In the genomic region with DNA sequence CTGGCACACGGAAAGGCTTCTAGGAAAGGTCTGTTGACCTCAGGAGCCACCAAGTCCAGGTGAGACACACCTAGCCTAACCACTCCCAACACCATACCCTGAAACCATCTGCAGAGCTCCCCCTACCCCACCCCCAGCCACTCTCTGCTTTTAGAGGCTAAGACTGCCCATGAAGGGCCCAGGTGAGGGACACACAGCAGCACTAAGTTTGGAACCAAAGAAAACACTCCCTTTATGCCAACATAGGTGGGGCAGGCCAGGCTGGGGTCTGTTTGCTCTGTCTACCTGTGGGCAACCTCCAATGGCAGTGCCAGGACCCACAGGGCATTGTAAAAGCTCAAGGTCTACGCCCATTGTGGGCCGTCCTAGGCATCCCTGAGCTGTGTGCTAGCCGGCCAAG, we compare ENCODE assay signal across 35 mouse cellular contexts. TPM values are rescaled to one million over a fixed set of nuclear protein-coding genes. Genes with fewer than 3 reads are reported as not detected.
A peak's percentile ranks its signal among the peaks of the same experiment; 100 is the strongest.
DNase-seq lines count a peak whose midpoint lies in the region; ATAC-seq and TF ChIP-seq lines count a peak whose summit lies in the region.
"Had no signal": no experiment of that assay in that cellular context is flagged by ENCODE, and none has a peak within 500 bp of the region (broad histone marks: within the 10 kb centered on the region; RNA-seq: fewer than 3 reads in every experiment).

No protein-coding gene starts in this region.

- peak; percentile 53; the same call in 1 of the 2 replicates for ATAC-seq in lung, embryonic 15.5 days (ENCODE audit: borderline replicate concordance, extremely low read depth, low FRiP score, low TSS enrichment)
- 0 out of 2 replicates have a peak, but pooled peaks have one; percentile 28 for ATAC-seq in megakaryocyte-erythroid progenitor cell, adult 5-6 weeks (replicated peaks; ENCODE audit: low FRiP score, low TSS enrichment, poor library complexity, severe bottlenecking)
- ATAC-seq in stomach, postnatal 0 days (ENCODE audit: low FRiP score, low TSS enrichment), result peak; percentile 97
- no peak for ATAC-seq in forebrain, embryonic 12.5 days (ENCODE audit: low FRiP score)
- ATAC-seq: forebrain, embryonic 13.5 days; midbrain, embryonic 15.5 days had no signal

- DNase-seq in lung, postnatal 14 days, result no peak
- DNase-seq in testis, postnatal 10 days (ENCODE audit: low spot score), result no peak
- peak; percentile 91 for DNase-seq in stomach, postnatal 0 days (ENCODE audit: low spot score)
- DNase-seq in liver, result no peak
- DNase-seq: adrenal gland, postnatal 25 days; cerebellum, adult 11-12 months; cerebellum, postnatal 10 days; gastrocnemius, postnatal 10 days; heart, postnatal 4 days; kidney, adult 18-20 months; kidney, postnatal 4 days; layer of hippocampus, adult 9-11 months; right cerebral cortex, postnatal 25 days; thymus, adult 2 months; thymus, postnatal 36 days had no signal

- TF ChIP-seq CTCF in testis, adult 2 months (IDR thresholded peaks at IDR 0.05; ENCODE audit: control insufficient read depth, insufficient read depth, insufficient replicate concordance, low read depth, low read length), result no peak
- 0 out of 2 replicates have a peak, but pooled peaks have one; percentile 5 for TF ChIP-seq CTCF in stomach, postnatal 0 days (IDR thresholded peaks at IDR 0.05; ENCODE audit: low read depth)

- H3K36me3 ChIP-seq in lung, embryonic 15.5 days, result no peaks in the 10 kb centered on the region
- no peaks in the 10 kb centered on the region for H3K36me3 ChIP-seq in testis, adult 2 months (ENCODE audit: control insufficient read depth, insufficient read depth, low read length)
- no peaks in the 10 kb centered on the region for H3K36me3 ChIP-seq in stomach, postnatal 0 days (ENCODE audit: control insufficient read depth, insufficient read depth, low read length)
- no peaks in the 10 kb centered on the region for H3K36me3 ChIP-seq in forebrain, embryonic 12.5 days (replicated peaks)
- H3K36me3 ChIP-seq: embryonic facial prominence, embryonic 10.5 days; embryonic facial prominence, embryonic 15.5 days; hindbrain, embryonic 13.5 days; kidney, embryonic 15.5 days; liver, embryonic 15.5 days; midbrain, embryonic 10.5 days; midbrain, embryonic 15.5 days; neural tube, embryonic 15.5 days had no signal

- no peak overlapping the region for H3K4me3 ChIP-seq in lung, embryonic 15.5 days
- H3K4me3 ChIP-seq in testis, adult 2 months (ENCODE audit: control insufficient read depth, low read depth, low read length), result peak overlapping the region; percentile 82
- H3K4me3 ChIP-seq in stomach, postnatal 0 days (ENCODE audit: low read depth, low read length), result peak overlapping the region; percentile 25; the same call in 1 of the 2 replicates
- H3K4me3 ChIP-seq in forebrain, embryonic 12.5 days (replicated peaks), result no peak overlapping the region
- H3K4me3 ChIP-seq: embryonic facial prominence, embryonic 10.5 days; embryonic facial prominence, embryonic 15.5 days; forebrain, embryonic 13.5 days; hindbrain, embryonic 13.5 days; kidney, embryonic 15.5 days; liver, embryonic 15.5 days; midbrain, embryonic 10.5 days; midbrain, embryonic 15.5 days; neural tube, embryonic 15.5 days had no signal

- no peaks in the 10 kb centered on the region for H3K27me3 ChIP-seq in lung, embryonic 15.5 days
- no peaks in the 10 kb centered on the region for H3K27me3 ChIP-seq in testis, adult 2 months (ENCODE audit: control insufficient read depth, insufficient read depth, low read length)
- no peaks in the 10 kb centered on the region for H3K27me3 ChIP-seq in stomach, postnatal 0 days (ENCODE audit: control insufficient read depth, insufficient read depth, low read length)
- H3K27me3 ChIP-seq in forebrain, embryonic 12.5 days, result peaks cover 7% of the 10 kb centered on the region; the same call in 1 of the 2 replicates
- H3K27me3 ChIP-seq: embryonic facial prominence, embryonic 15.5 days; midbrain, embryonic 15.5 days; neural tube, embryonic 15.5 days had no signal

- no peak for TF ChIP-seq EP300 in stomach, postnatal 0 days (optimal IDR thresholded peaks at IDR 0.05)

- H3K9ac ChIP-seq in lung, embryonic 15.5 days, result no peak overlapping the region
- no peak overlapping the region for H3K9ac ChIP-seq in stomach, postnatal 0 days (ENCODE audit: low read length)
- no peak overlapping the region for H3K9ac ChIP-seq in forebrain, embryonic 12.5 days
- H3K9ac ChIP-seq: embryonic facial prominence, embryonic 15.5 days; forebrain, embryonic 13.5 days; hindbrain, embryonic 13.5 days; kidney, embryonic 15.5 days; liver, embryonic 15.5 days; midbrain, embryonic 15.5 days; neural tube, embryonic 15.5 days had no signal

- no peak for TF ChIP-seq POLR2A in testis, adult 2 months (IDR thresholded peaks at IDR 0.05; ENCODE audit: control insufficient read depth, low read depth, low read length)

- 79% methylated on average over 4 of the region's 4 CpGs for WGBS in lung, embryonic 15.5 days
- WGBS in stomach, postnatal 0 days, result 61% methylated on average over 4 of the region's 4 CpGs
- WGBS in forebrain, embryonic 12.5 days, result 87% methylated on average over 4 of the region's 4 CpGs

- H3K4me2 ChIP-seq in lung, embryonic 15.5 days, result no peak overlapping the region
- peak overlapping the region; percentile 38 for H3K4me2 ChIP-seq in stomach, postnatal 0 days (replicated peaks; ENCODE audit: low read depth)
- no peak overlapping the region for H3K4me2 ChIP-seq in forebrain, embryonic 12.5 days
- H3K4me2 ChIP-seq: embryonic facial prominence, embryonic 15.5 days; forebrain, embryonic 13.5 days; heart, embryonic 11.5 days; hindbrain, embryonic 13.5 days; kidney, embryonic 15.5 days; liver, embryonic 15.5 days; midbrain, embryonic 15.5 days; neural tube, embryonic 15.5 days had no signal

- peaks cover 4% of the 10 kb centered on the region; the same call in 1 of the 2 replicates for H3K4me1 ChIP-seq in lung, embryonic 15.5 days
- peaks cover 6% of the 10 kb centered on the region; the same call in 1 of the 2 replicates for H3K4me1 ChIP-seq in testis, adult 2 months (ENCODE audit: control insufficient read depth, insufficient read depth, low read length)
- no peaks in the 10 kb centered on the region for H3K4me1 ChIP-seq in stomach, postnatal 0 days (replicated peaks; ENCODE audit: control insufficient read depth, insufficient read depth)
- no peaks in the 10 kb centered on the region for H3K4me1 ChIP-seq in forebrain, embryonic 12.5 days
- H3K4me1 ChIP-seq: forebrain, embryonic 13.5 days; midbrain, embryonic 15.5 days had no signal

- H3K9me3 ChIP-seq in lung, embryonic 15.5 days, result no peaks in the 10 kb centered on the region
- no peaks in the 10 kb centered on the region for H3K9me3 ChIP-seq in stomach, postnatal 0 days (ENCODE audit: control insufficient read depth, low read length)
- H3K9me3 ChIP-seq in forebrain, embryonic 12.5 days, result no peaks in the 10 kb centered on the region
- H3K9me3 ChIP-seq: embryonic facial prominence, embryonic 10.5 days; embryonic facial prominence, embryonic 15.5 days; forebrain, embryonic 13.5 days; hindbrain, embryonic 13.5 days; kidney, embryonic 15.5 days; liver, embryonic 15.5 days; midbrain, embryonic 10.5 days; midbrain, embryonic 15.5 days; neural tube, embryonic 15.5 days had no signal

- H3K27ac ChIP-seq in lung, embryonic 15.5 days, result no peak overlapping the region
- H3K27ac ChIP-seq in testis, adult 2 months (ENCODE audit: control insufficient read depth, insufficient read depth, low read depth, low read length), result no peak overlapping the region
- peak overlapping the region; percentile 82 for H3K27ac ChIP-seq in stomach, postnatal 0 days (replicated peaks)
- H3K27ac ChIP-seq in forebrain, embryonic 12.5 days, result no peak overlapping the region
- H3K27ac ChIP-seq: embryonic facial prominence, embryonic 10.5 days; embryonic facial prominence, embryonic 15.5 days; forebrain, embryonic 13.5 days; hindbrain, embryonic 13.5 days; kidney, embryonic 15.5 days; liver, embryonic 15.5 days; midbrain, embryonic 10.5 days; midbrain, embryonic 15.5 days; neural tube, embryonic 15.5 days had no signal

RNA-seq across cellular contexts. Expression of a gene that starts 1.4 kb away (rescaled TPM):
- 3.0 TPM in 2 replicates for polyA plus RNA-seq in lung, embryonic 15.5 days (2015; fragmentation: Nextera tagmentation; extraction: Ambion mirVana)
- 176 and 193 TPM in 2 replicates for polyA plus RNA-seq in testis, adult 2 months (2012; rRNA removed)
- total RNA-seq in megakaryocyte-erythroid progenitor cell, adult 5-6 weeks (2014; fragmentation: Nextera tagmentation), result not detected in 2 replicates
- total RNA-seq in megakaryocyte-erythroid progenitor cell, adult 5-6 weeks (2017), result not detected in 2 replicates
- 142 and 153 TPM in 2 replicates for polyA plus RNA-seq in stomach, postnatal 0 days (2015; fragmentation: Nextera tagmentation; extraction: Ambion mirVana)
- 0.17 and 0.23 TPM in 2 replicates for polyA plus RNA-seq in forebrain, embryonic 12.5 days (2016; fragmentation: Nextera tagmentation; extraction: Ambion mirVana)
- total RNA-seq: adrenal gland, adult 18-20 months; adrenal gland, postnatal 25 days; gastrocnemius, postnatal 10 days; granulocyte monocyte progenitor cell, adult 5-6 weeks; heart, postnatal 4 days; left cerebral cortex, adult 18-20 months; left cerebral cortex, postnatal 14 days; liver, adult 2 months had no signal
- polyA plus RNA-seq: heart, embryonic 11.5 days; limb, embryonic 11.5 days; liver, adult 2 months; liver, embryonic 15.5 days; midbrain, embryonic 10.5 days had no signal

RNA-seq across cellular contexts. Expression of a gene that starts 51.1 kb away (rescaled TPM):
- 59.2 and 60.1 TPM in 2 replicates for polyA plus RNA-seq in lung, embryonic 15.5 days (2015; fragmentation: Nextera tagmentation; extraction: Ambion mirVana)
- polyA plus RNA-seq in testis, adult 2 months (2012; rRNA removed), result 5.4 and 6.3 TPM in 2 replicates
- total RNA-seq in megakaryocyte-erythroid progenitor cell, adult 5-6 weeks (2014; fragmentation: Nextera tagmentation), result 37.6 and 47.6 TPM in 2 replicates
- 62.0 and 71.2 TPM in 2 replicates for total RNA-seq in megakaryocyte-erythroid progenitor cell, adult 5-6 weeks (2017)
- 33.9 and 34.5 TPM in 2 replicates for polyA plus RNA-seq in stomach, postnatal 0 days (2015; fragmentation: Nextera tagmentation; extraction: Ambion mirVana)
- polyA plus RNA-seq in forebrain, embryonic 12.5 days (2016; fragmentation: Nextera tagmentation; extraction: Ambion mirVana), result 114 and 118 TPM in 2 replicates

RNA-seq across cellular contexts. Expression of a gene that starts 57.7 kb away (rescaled TPM):
- polyA plus RNA-seq in lung, embryonic 15.5 days (2015; fragmentation: Nextera tagmentation; extraction: Ambion mirVana), result 5.6 and 6.7 TPM in 2 replicates
- 0.70 and 1.1 TPM in 2 replicates for polyA plus RNA-seq in testis, adult 2 months (2012; rRNA removed)
- total RNA-seq in megakaryocyte-erythroid progenitor cell, adult 5-6 weeks (2014; fragmentation: Nextera tagmentation), result 4.7 and 5.1 TPM in 2 replicates
- 10.7 and 19.8 TPM in 2 replicates for total RNA-seq in megakaryocyte-erythroid progenitor cell, adult 5-6 weeks (2017)
- 3.0 and 3.3 TPM in 2 replicates for polyA plus RNA-seq in stomach, postnatal 0 days (2015; fragmentation: Nextera tagmentation; extraction: Ambion mirVana)
- polyA plus RNA-seq in forebrain, embryonic 12.5 days (2016; fragmentation: Nextera tagmentation; extraction: Ambion mirVana), result 9.0 and 9.3 TPM in 2 replicates

RNA-seq across cellular contexts. Expression of a gene that starts 57.8 kb away (rescaled TPM):
- 42.1 and 47.9 TPM in 2 replicates for polyA plus RNA-seq in lung, embryonic 15.5 days (2015; fragmentation: Nextera tagmentation; extraction: Ambion mirVana)
- 12.2 and 13.0 TPM in 2 replicates for polyA plus RNA-seq in testis, adult 2 months (2012; rRNA removed)
- total RNA-seq in megakaryocyte-erythroid progenitor cell, adult 5-6 weeks (2014; fragmentation: Nextera tagmentation), result 22.2 and 26.0 TPM in 2 replicates
- 29.5 and 35.2 TPM in 2 replicates for total RNA-seq in megakaryocyte-erythroid progenitor cell, adult 5-6 weeks (2017)
- 21.5 and 22.0 TPM in 2 replicates for polyA plus RNA-seq in stomach, postnatal 0 days (2015; fragmentation: Nextera tagmentation; extraction: Ambion mirVana)
- 41.3 and 41.7 TPM in 2 replicates for polyA plus RNA-seq in forebrain, embryonic 12.5 days (2016; fragmentation: Nextera tagmentation; extraction: Ambion mirVana)

Comparison
In these comparisons a context has a peak if more than half of its experiments do, and no peak if none do; other contexts are left out.
1. H3K4me3 ChIP-seq: peak in testis, adult 2 months (single experiment) and stomach, postnatal 0 days (single experiment); none in lung, embryonic 15.5 days (single experiment) and forebrain, embryonic 12.5 days (single experiment).
2. RNA of a gene that starts 1.4 kb away (polyA plus RNA-seq): 176 to 193 TPM in testis, adult 2 months and 142 to 153 TPM in stomach, postnatal 0 days; 3.0 TPM in lung, embryonic 15.5 days and 0.17 to 0.23 TPM in forebrain, embryonic 12.5 days; every median in the first group is over 10 times any median in the second.